Mouse (Mus musculus) ES-Bruce4 (cell line): ENCODE results near the gene Mvp.

ENCODE experiments used
- CTCF ChIP-seq: IDR thresholded peaks from one replicate; pipeline ENCODE4 v1.8.1; 2011; ENCODE audit warnings: low read depth, low read length
- POLR2A ChIP-seq: IDR thresholded peaks from one replicate; pipeline ENCODE4 v1.8.1; 2011; ENCODE audit warnings: low read length; ENCODE audit not compliant: insufficient read depth

DNA sequence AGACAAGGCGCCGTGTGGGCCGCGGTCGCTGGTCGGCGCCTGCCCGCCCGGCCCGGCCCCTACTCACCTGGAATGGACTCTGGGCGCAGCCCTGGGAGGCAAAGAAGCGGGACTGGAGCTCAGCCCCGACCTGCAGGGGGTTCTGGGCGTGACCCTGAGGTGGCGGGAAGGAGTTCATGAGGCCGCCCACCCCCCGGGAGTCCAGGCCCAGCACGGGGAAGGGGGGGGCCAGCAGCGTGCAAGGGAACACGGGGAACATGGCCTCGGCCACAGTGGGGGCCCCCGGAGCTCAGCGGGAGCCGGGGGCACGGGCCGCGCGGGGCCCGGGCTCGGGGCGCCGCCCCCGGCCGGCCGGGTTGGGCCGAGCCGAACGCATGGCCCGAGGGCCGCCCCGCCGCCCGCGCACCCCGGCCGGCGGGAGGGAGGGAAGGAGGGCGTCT lies 11.8 kb upstream of the Mvp start:
- no peak for TF ChIP-seq CTCF
- TF ChIP-seq POLR2A, result no peak
